Mouse (Mus musculus) spleen, adult 2 months (tissue): ENCODE data around the gene Gm28230. TPM values are rescaled to one million over a fixed set of nuclear protein-coding genes. Genes with fewer than 3 reads are reported as not detected.

ENCODE experiments used
- DNase-seq, 2 experiments: peaks; one replicate each; pipeline versions ENCODE4 v3.0.0 to v3.0.0-alpha.2; 2012 to 2021; ENCODE audit warnings: low spot score in 2 of 2, low read depth in 1 of 2
- H3K27ac ChIP-seq: fragments of 200-500 bp; 2 replicates; pipeline ENCODE4 v1.5.1; 2012; ENCODE audit warnings: low read length, inconsistent platforms; ENCODE audit not compliant: insufficient read depth
- H3K27me3 ChIP-seq: fragments of 200-500 bp; 2 replicates; pipeline ENCODE4 v1.6.1; 2012; ENCODE audit warnings: mild to moderate bottlenecking, moderate library complexity, low read length, inconsistent platforms; ENCODE audit not compliant: control insufficient read depth, insufficient read depth
- H3K36me3 ChIP-seq: fragments of 200-500 bp; 2 replicates; pipeline ENCODE4 v1.6.1; 2012; ENCODE audit warnings: mild to moderate bottlenecking, low read length, inconsistent platforms; ENCODE audit not compliant: control insufficient read depth, insufficient read depth
- H3K4me1 ChIP-seq: fragments of 200-500 bp; 2 replicates; pipeline ENCODE4 v1.6.1; 2011; ENCODE audit warnings: inconsistent platforms; ENCODE audit not compliant: control insufficient read depth, insufficient read depth, insufficient read length
- H3K4me3 ChIP-seq: fragments of 200-500 bp; 2 replicates; pipeline ENCODE4 v1.5.1; 2011; ENCODE audit warnings: mild to moderate bottlenecking, inconsistent platforms; ENCODE audit not compliant: insufficient read depth, insufficient read length; ENCODE audit errors: extremely low read depth
- CTCF ChIP-seq: fragments of 200-500 bp; IDR thresholded peaks from 2 replicates; pipeline ENCODE4 v1.5.1; 2011; ENCODE audit warnings: mild to moderate bottlenecking, inconsistent platforms; ENCODE audit not compliant: insufficient read depth, insufficient read length, insufficient replicate concordance; ENCODE audit errors: extremely low read depth
- POLR2A ChIP-seq: fragments of 200-500 bp; IDR thresholded peaks from 2 replicates; pipeline ENCODE4 v1.6.1; 2011; ENCODE audit warnings: low read depth, low read length, inconsistent platforms
- WGBS: fragments of 180-500 bp; shearing (Covaris S2); methylation state at CpG from one replicate; pipeline ENCODE4 v1.1.7; 2018; 5-methylcytosine and 5-hydroxymethylcytosine counted together
- polyA plus RNA-seq: library from polyadenylated mRNA; depleted of rRNA; stranded (reverse); fragments of >200 nt; gene quantifications from 2 replicates; pipeline ENCODE4 v1.2.3, GENCODE M21; 2012

Gm28230 gene
- polyA plus RNA-seq, 1 experiment, result not detected

DNA sequence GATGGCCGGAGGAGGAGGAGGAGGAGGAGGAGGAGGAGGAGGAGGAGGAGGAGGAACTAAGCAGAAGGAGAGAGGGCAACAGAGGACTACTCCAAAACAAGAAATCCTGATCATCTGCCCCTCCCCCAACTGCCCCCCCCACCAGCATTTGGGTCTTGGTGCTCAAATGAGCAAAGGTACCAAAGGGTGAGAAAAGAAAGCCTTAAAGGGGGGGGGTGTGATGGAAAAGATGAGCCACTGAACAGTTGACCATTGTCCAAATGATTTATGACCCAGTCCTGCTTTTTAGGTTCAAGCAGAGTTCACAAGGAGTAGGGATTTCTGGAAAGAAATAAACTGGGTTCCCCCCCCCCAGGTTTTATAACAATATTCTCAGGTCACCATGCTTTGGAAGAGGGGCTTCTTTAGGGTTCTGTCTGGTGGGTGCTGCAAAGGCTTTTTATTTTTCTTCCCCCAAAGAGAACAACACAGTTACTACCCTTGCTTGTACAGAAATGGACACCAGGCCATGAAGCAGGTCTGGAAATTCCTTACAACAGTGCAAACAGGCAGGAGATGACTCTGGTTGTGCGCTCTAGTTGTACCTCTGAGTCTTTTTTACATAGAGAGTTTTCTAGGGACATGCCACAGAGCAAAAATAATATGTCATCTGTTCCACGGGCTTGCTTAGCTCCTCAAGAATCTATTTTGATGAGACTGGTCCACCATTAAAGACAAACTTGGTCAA lies 14.9 kb downstream of the Gm28230 start:
- no peak overlapping the region for H3K27ac ChIP-seq
- peaks cover 24% of the 10 kb centered on the region for H3K27me3 ChIP-seq
- H3K4me1 ChIP-seq, result no peaks in the 10 kb centered on the region
- no peak overlapping the region for H3K4me3 ChIP-seq
- no peaks in the 10 kb centered on the region for H3K36me3 ChIP-seq
- TF ChIP-seq CTCF (no peak), POLR2A (no peak)
- WGBS, result 76% methylated on average over 2 of the region's 3 CpGs
- no peak for DNase-seq

DNA sequence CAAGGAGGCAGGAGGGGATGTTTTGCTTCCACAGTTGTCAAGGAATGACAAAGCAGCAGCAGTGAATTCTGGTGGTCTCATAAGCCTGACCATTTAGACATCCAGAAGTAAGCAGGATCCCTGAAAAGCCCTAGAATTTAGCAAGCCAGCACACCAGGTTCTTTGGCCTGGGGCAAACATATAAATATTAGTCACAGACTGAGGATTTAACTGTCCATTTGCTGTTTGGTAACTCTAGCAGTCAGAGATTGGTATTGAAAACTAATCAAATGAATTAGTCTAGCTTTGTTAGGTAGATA lies 15.4 kb downstream of the Gm28230 start:
- DNase-seq, result no peak
- Histone ChIP-seq H3K36me3 (no peaks in the 10 kb centered on the region), H3K4me3 (no peak overlapping the region), H3K4me1 (peaks cover 3% of the 10 kb centered on the region; the same call in 1 of the 2 replicates), H3K27me3 (peaks cover 28% of the 10 kb centered on the region), H3K27ac (no peak overlapping the region)
- no peak for TF ChIP-seq POLR2A
- TF ChIP-seq CTCF, result no peak

DNA sequence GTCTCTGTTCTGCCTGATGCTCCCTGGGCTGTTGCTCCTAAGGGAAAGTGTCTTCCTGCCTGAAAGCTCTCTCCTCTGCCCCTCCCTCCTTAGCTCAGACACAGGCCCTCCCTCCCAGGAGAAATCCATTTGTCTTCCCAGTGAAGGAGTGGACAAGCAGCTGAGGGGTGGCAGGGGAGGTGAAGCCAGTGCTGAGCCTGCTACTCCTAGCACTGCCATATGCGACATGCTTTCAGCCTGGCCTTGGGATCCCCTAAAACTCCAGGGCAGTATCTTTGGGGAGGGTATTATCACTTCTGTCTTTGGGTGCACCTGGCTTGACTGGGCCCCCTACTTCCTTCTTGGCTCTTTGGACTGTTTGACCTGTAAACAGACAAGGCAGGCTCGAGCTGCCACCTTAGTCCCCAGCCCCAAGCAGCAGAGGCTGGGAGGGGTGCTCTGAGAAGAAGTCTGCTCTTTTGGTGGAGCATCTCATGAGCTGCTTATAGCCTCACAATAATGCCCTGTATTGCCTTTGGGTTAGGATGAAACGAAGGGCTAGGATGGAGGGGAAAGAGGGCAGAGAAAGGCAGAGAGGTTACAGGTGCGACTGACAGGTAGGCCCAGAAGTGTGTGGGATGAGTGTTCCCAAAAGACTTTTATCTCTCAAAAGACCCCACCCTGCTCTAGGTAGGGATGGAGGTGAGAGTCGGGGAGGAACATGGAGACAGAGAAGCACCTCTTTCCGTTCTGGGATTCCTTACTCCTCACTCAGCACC lies 19.2 kb downstream of the Gm28230 start:
- Histone ChIP-seq H3K36me3 (no peaks in the 10 kb centered on the region), H3K4me1 (peaks cover 3% of the 10 kb centered on the region), H3K27me3 (peaks cover 24% of the 10 kb centered on the region), H3K4me3 (no peak overlapping the region), H3K27ac (no peak overlapping the region)
- DNase-seq, result no peak
- 28% methylated on average over 6 of the region's 6 CpGs for WGBS
- TF ChIP-seq POLR2A, result no peak
- TF ChIP-seq CTCF, result no peak

DNA sequence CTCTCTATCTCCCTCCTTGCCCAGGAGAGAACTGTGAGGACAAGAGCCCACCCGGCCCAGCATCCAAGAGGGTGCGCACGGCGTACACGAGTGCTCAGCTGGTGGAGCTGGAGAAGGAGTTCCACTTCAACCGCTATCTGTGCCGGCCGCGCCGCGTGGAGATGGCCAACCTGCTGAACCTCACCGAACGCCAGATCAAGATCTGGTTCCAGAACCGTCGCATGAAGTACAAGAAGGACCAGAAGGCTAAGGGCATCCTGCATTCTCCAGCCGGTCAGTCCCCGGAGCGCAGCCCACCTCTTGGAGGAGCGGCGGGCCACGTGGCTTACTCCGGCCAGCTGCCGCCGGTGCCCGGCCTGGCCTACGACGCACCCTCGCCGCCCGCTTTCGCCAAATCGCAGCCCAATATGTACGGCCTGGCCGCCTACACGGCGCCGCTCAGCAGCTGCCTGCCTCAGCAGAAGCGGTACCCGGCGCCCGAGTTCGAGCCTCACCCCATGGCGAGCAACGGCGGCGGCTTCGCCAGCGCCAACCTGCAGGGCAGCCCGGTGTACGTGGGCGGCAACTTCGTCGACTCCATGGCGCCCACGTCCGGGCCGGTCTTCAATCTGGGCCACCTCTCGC lies 19.9 kb downstream of the Gm28230 start:
- Histone ChIP-seq H3K27me3 (peaks cover 22% of the 10 kb centered on the region), H3K4me1 (peaks cover 3% of the 10 kb centered on the region), H3K27ac (no peak overlapping the region), H3K4me3 (no peak overlapping the region), H3K36me3 (no peaks in the 10 kb centered on the region)
- no peak for TF ChIP-seq POLR2A
- no peak for TF ChIP-seq CTCF
- 11% methylated on average over 58 of the region's 58 CpGs for WGBS
- DNase-seq, result no peak

DNA sequence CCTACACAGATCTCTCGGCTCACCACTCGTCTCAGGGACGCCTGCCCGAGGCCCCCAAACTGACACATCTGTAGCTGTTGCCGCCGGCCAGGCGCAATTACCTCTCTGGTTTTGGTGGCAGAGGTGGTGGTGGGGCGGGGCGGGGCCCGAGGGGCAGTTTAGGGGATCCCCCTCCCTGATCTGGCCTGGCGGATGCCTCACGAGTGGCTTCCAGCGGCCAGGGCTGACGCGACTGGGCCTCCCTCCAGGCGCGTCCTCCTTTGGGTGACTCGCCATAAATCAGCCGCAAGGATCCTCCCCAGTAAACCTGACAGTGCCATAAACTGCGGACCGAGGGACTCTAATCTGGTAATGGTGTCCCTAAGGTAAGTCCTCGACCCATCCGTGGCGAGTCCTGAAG lies 20.5 kb downstream of the Gm28230 start:
- WGBS, result 15% methylated on average over 24 of the region's 24 CpGs
- Histone ChIP-seq H3K4me1 (peaks cover 3% of the 10 kb centered on the region), H3K27me3 (peaks cover 22% of the 10 kb centered on the region), H3K4me3 (no peak overlapping the region), H3K27ac (no peak overlapping the region), H3K36me3 (no peaks in the 10 kb centered on the region)
- DNase-seq, result no peak
- TF ChIP-seq POLR2A (no peak), CTCF (no peak)

DNA sequence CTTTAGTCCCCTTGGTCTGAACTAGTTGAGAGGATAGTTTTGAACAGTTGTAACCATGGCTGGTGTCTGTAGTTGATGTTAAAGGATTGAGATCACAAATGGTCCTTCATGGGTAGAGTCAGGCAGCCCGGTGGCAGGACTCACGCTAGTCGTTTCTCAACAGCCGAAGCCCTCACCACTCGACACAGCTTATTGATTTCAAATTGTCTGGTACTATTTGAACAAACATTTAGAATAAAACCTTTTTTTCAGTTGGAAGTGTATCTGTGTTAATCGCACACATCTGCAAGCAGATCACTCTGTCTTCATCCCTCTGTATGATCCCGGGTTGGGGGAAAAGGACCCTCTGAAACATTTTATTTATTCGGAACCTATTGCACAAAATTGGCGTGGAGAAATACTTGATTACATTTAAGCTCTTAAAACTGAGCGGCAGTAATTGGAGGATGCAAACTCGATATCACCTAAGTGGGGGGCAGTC lies 21.2 kb downstream of the Gm28230 start:
- DNase-seq, result no peak
- WGBS, result 38% methylated on average over 11 of the region's 11 CpGs
- Histone ChIP-seq H3K27ac (no peak overlapping the region), H3K27me3 (peaks cover 23% of the 10 kb centered on the region), H3K36me3 (no peaks in the 10 kb centered on the region), H3K4me3 (no peak overlapping the region), H3K4me1 (peaks cover 3% of the 10 kb centered on the region)
- TF ChIP-seq POLR2A (no peak), CTCF (no peak)
